Mouse (Mus musculus) layer of hippocampus, postnatal 10 days (tissue): Measurements from ENCODE around the gene Arhgef19. TPM values are rescaled to one million over a fixed set of nuclear protein-coding genes. Genes with fewer than 3 reads are reported as not detected.

ENCODE experiments used
- DNase-seq, 2 experiments: peaks; one replicate each; pipeline ENCODE4 v3.0.0; 2021; ENCODE audit warnings: low spot score in 2 of 2
- total RNA-seq, 2 experiments: library from RNA; stranded (reverse); gene quantifications; 2 replicates each; pipeline ENCODE4 v1.2.3; 2021

Gene Arhgef19
- total RNA-seq, 2 experiments from 2014 or later = 5.8 to 6.7 TPM

- DNase-seq = no peak
Measured at GRCm38 (mm10) chr4:141283176-141283878, 44.0 kb downstream of the Arhgef19 start.

GRCm38 (mm10) chr4:141283879-141284411, 44.6 kb downstream of the Arhgef19 start:
- no peak for DNase-seq

DNA sequence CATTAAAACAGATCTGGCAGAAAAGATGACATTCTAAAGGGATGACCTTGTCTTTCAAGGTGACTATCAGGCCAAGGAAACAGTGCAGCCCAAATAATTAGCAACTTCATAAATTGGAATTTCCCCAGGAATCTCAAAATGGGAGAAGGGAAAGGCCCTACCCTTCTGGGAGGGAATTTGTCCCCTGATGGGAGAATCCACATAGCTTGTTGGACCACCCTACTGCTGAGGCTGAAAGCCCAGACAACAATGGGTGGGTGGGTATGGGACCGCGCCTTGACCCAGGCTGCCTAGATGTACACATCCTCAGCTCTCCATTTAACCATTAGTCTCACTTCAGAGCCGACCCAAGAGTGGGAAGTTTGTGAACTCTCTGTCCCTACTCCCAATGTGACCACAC, 45.2 kb downstream of the Arhgef19 start:
- no peak for DNase-seq

GRCm38 (mm10) chr4:141285128-141285527, 45.8 kb downstream of the Arhgef19 start:
- no peak for DNase-seq

- no peak for DNase-seq
Measured at GRCm38 (mm10) chr4:141286860-141287517, 47.7 kb downstream of the Arhgef19 start.

- no peak for DNase-seq
Measured at GRCm38 (mm10) chr4:141287518-141288004, 48.3 kb downstream of the Arhgef19 start.

DNA sequence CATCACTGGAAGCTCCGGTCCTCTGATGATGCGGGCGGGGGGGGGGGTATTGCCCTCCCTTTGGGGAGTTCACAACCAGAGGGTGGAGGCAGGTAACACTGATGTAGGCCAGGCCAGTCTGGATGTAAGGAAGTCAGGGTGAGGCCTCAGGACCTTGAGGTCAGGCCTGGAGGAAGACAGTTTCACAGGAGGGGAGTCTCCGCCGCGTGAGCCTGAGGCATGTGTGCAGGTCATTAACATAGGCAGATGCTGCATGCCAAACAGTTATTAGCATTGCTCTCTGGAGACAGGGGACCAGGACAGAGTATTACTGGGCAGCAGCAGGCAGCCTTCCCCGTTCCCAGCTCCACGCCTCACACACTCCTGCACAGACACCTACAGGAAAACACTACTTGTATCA, 48.9 kb downstream of the Arhgef19 start:
- DNase-seq = no peak

DNA sequence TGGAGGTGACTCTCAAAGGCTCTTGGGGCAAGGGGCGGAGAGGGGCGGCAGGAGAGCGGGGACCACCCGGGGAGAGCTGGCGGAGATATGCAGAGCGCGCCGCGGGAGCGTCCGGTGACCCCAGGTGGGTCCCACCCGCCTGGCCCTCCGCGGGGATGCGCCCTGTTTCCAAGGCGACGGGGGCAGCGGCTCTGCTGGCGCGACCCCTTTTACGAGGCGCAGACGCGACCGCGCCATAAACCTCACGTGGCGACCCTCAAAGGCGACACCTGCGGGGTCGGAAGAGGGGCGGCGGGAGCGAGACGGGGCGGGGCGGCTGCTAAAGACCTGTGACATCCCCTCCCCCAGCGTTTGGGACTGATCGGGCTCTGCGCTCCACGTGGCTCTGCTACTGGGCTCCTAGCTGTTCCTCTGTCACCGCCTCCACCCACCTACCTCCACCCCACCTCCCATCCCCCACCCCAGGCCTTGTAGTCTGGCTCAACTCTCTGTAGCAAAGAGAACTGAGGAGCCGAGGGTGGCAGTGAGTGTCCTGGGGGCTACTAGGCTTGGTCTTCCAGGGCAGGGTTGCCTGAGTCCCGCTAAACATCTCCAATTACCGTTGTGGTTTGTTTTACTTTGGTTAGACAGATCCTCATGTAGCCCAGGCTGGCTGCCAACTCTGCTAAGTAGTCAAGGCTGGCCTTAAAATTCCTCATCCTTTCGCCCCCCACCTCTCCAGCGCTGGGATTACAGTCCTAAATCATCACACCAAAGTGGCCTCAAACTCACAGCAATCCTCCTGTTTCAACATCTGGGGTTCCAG, 52.5 kb downstream of the Arhgef19 start:
- DNase-seq = no peak

DNA sequence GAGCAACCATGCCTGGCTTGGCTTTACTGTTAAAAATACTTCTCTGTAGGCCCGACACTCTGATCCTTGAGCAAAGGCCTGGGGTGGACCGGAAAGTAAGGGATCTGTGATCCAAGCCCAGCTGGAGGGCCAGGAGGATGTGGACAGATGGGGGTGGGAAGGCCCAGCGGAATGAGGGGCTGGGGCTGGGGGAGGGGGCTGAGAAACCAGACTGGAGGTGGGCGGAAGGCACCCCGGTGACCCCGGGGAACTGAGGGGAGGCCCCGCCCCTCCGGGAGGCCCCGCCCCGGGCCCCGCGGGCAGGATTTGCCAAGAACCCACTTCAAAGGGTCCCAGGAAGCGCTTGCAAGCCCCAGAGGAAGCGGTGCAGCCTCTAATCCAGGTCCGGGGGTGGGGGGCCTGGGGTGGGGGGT, 56.5 kb downstream of the Arhgef19 start:
- DNase-seq = no peak

GRCm38 (mm10) chr4:141297934-141298333, 58.6 kb downstream of the Arhgef19 start:
- no peak for DNase-seq

DNA sequence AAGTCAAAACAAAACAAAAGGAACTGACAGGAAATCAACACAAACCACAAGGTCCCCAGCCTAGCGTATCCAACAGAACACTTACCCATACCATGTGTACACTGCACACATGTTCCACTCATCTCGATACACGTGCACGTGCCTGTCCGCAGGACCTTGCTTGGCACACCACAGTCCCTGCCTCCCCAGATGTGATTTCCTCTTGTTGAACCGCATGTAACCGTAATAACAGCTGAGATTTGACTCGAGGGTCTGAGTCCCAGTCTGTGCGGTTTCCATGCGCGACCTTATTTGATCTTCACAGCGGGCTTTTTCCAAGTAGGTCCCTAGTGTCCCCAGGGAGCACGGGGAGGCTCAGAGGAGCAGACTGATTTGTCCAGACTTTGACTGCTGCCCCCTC, 60.1 kb downstream of the Arhgef19 start:
- no peak for DNase-seq

- no peak for DNase-seq
Measured at GRCm38 (mm10) chr4:141300196-141300595, 60.9 kb downstream of the Arhgef19 start.

DNA sequence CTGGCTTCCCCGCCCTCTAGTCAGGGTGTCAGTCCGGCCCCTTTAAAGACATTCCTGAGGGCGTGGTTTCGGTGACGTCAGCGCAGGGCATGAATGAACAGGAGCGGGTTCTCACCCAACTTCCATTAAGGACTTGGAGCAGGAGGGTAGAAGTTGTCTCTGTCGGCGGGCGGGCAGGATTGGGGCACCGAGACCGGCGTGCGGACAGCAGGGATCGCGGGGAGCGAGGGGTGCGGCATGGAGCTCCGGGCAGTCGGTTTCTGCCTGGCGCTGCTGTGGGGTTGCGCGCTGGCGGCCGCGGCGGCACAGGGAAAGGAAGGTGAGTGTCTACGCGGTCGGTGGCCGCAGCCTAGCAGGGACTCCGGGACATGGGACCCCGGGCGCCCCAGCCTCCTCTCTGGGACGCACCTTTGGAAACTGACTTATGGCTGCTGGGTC, 61.8 kb downstream of the Arhgef19 start, which contains the start of gene Epha2:
Gene Epha2 (plus strand): TSS at position 125 of the 438 bp plus-strand sequence.
- peak; percentile 75 to 78 for DNase-seq

GRCm38 (mm10) chr4:141301591-141302427, 62.5 kb downstream of the Arhgef19 start:
- no peak for DNase-seq

DNA sequence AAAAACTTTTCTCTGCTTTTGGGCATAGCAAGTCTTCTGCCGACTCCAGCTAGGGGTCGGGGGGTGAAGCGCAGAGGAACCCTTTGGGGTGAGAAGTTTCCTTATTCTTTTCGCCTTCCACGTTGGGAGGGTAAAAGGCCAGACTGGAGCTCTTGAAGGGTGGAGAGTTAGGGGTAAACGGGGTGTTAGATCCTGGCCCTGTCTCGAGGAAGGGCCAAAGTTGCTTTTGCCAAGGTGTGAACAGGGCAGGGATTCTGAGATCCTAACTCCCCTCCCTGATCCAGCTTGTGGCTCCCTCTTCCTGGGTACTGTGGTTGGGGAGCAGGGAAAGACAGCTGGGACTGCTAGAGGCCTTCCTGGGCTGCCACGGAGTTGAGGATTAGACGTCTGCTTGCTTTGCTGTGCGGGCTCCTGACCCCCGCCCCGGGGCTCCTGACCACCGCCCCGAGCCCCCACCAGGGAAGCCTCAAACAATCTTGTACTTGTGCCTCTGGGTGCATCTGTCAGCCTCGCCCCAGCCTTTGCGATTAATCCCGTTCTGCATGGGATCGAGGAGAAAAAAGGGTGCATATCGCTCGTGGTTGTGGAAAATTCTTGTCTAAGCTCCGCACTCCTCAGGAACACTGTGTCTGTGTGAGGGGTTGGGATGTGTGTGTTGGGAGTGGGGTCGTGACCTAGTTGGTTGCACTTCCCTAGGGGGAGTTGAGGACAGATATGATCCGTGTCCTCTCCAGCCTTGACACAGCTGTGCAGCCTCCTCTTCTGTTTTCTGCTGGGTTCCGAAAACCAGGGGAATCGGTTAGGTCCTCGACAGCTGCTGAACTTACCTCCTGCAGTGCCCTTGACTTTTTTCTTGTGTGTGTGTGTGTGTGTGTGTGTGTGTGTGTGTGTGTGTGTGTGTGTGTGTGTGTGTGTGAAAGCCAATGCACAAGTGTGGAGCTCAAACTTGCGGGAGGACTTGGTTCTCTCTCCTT, 63.4 kb downstream of the Arhgef19 start:
- DNase-seq = no peak

GRCm38 (mm10) chr4:141303402-141304222, 64.3 kb downstream of the Arhgef19 start:
- DNase-seq = no peak

- DNase-seq = no peak
Measured at GRCm38 (mm10) chr4:141304223-141304611, 64.9 kb downstream of the Arhgef19 start.

DNA sequence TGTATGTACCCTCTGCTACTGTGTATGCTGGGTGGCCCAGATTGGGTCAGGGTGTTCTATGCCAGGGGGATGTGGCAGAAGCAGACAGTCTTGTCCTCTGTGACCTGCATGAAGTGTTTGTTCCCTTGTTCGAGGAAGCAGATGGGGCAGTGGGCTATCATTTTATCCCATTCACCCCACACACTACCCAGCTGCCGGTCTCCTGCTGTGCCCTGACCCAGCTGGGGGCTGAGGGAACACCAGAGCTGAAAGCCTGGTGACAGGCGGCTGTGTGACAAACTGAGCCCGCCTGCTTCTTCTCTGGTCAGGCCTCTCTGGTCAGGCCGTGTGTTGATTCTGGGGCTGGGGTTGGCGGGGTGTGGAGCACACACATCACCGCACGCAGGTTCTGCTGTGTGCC, 66.8 kb downstream of the Arhgef19 start:
- DNase-seq = no peak
